Mouse (Mus musculus): ENCODE measurements around the gene Gm10471.
"Not testable (repeated sequence)": the region's sequence is repeated elsewhere in the genome, so short reads cannot be mapped to it uniquely, and the experiment has no call there.

The Gm10471 gene

DNA sequence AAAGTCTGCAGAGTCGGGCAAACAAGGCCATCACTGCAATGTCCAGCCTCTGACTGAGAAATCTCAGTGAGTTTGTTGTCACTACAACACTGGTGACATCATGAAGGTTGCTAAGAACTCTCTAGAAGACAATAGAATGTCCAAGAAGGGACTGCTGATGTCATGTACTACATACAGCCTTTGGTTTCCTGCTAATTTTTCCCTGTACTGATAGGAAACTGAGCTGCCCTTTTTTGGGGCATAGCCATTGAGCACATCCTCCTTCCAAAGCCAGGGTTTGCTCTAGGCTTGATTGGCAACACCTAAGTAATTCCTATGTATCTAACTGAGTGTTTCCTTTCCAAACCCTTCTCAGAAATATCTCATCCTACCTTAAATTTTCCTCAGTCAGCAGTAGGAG is at the start of gene Gm10471:
TSS of gene Gm10471 (minus strand) at position 101 of the 400 bp plus-strand sequence.
- DNase-seq (ENCODE audit: extremely low read depth, insufficient read length, low spot score): not testable (repeated sequence)

DNA sequence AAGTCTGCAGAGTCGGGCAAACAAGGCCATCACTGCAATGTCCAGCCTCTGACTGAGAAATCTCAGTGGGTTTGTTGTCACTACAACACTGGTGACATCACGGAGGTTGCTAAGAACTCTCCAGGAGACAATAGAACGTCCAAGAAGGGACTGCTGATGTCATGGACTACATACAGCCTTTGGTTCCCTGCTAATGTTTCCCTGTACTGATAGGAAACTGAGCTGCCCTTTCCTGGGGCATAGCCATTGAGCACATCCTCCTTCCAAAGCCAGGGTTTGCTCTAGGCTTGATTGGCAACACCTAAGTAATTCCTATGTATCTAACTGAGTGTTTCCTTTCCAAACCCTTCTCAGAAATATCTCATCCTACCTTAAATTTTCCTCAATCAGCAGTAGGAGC is 32.2 kb upstream of the Gm10471 start, which contains the start of gene Gm10220:
TSS of gene Gm10220 (minus strand) at position 101 of the 400 bp plus-strand sequence.
- not testable (repeated sequence) for DNase-seq (ENCODE audit: extremely low read depth, insufficient read length, low spot score)

DNA sequence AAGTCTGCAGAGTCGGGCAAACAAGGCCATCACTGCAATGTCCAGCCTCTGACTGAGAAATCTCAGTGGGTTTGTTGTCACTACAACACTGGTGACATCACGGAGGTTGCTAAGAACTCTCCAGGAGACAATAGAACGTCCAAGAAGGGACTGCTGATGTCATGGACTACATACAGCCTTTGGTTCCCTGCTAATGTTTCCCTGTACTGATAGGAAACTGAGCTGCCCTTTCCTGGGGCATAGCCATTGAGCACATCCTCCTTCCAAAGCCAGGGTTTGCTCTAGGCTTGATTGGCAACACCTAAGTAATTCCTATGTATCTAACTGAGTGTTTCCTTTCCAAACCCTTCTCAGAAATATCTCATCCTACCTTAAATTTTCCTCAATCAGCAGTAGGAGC is 16.2 kb upstream of the Gm10471 start, which contains the start of gene 5031410I06Rik:
TSS of gene 5031410I06Rik (minus strand) at position 101 of the 400 bp plus-strand sequence.
- not testable (repeated sequence) for DNase-seq (ENCODE audit: extremely low read depth, insufficient read length, low spot score)

DNA sequence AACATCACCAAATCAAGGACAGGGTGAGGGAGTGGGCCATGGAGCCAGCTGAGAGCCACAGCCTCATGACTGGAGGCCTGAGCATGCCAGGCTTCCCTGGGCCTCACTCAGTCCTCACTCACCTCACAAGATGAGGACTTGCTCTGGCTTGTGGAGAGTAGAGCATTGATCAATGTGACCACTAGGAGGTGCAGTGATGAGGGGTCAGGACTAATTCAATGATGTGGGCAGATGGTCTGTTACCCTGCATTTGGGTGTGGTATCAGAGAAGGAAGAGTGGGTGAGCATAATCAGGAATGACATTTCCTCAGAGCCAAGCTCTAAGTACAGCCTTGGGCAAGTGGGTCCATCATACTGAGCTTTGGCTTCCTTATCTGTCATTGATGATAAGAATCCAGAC is 10.1 kb downstream of the Gm10471 start:
- not testable (repeated sequence) for DNase-seq (ENCODE audit: extremely low read depth, insufficient read length, low spot score)

DNA sequence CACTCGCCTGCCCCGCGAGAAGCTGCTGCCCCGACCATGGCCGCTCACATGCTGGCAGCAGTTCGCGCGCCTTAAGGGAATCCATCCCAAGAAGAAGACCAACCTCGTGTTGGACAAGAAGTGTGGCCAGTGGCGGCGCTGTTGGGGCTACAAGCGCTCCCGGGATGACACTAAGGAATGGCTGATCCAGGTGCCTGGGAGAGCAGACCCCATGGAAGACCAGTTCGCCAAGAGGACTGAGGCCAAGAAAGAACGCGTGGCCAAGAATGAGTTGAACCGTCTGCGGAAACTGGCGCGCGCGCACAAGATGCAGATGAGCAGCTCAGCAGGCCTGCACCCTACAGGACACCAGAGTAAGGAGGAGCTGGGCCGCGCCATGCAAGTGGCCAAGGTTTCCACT is 18.4 kb downstream of the Gm10471 start:
- no peak for DNase-seq (ENCODE audit: extremely low read depth, insufficient read length, low spot score)

DNA sequence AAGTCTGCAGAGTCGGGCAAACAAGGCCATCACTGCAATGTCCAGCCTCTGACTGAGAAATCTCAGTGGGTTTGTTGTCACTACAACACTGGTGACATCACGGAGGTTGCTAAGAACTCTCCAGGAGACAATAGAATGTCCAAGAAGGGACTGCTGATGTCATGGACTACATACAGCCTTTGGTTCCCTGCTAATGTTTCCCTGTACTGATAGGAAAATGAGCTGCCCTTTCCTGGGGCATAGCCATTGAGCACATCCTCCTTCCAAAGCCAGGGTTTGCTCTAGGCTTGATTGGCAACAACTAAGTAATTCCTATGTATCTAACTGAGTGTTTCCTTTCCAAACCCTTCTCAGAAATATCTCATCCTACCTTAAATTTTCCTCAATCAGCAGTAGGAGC is 30.6 kb downstream of the Gm10471 start, which contains the start of gene Gm7347:
TSS of gene Gm7347 (minus strand) at position 101 of the 400 bp plus-strand sequence.
- DNase-seq (ENCODE audit: extremely low read depth, insufficient read length, low spot score): not testable (repeated sequence)

DNA sequence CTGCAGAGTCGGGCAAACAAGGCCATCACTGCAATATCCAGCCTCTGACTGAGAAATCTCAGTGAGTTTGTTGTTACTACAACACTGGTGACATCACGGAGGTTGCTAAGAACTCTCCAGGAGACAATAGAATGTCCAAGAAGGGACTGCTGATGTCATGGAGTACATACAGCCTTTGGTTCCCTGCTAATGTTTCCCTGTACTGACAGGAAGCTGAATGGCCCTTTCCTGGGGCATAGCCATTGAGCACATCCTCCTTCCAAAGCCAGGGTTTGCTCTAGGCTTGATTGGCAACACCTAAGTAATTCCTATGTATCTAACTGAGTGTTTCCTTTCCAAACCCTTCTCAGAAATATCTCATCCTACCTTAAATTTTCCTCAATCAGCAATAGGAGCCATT is 49.6 kb downstream of the Gm10471 start, which contains the start of gene Speer4a:
TSS of gene Speer4a (minus strand) at position 101 of the 400 bp plus-strand sequence.
- not testable (repeated sequence) for DNase-seq (ENCODE audit: extremely low read depth, insufficient read length, low spot score)

Measured in 3134 (cell line).